Mouse (Mus musculus) midbrain, embryonic 10.5 days (tissue): ENCODE results near the gene Gm8369. TPM values are rescaled to one million over a fixed set of nuclear protein-coding genes. Genes with fewer than 3 reads are reported as not detected.
"Not testable (repeated sequence)": the region's sequence is repeated elsewhere in the genome, so short reads cannot be mapped to it uniquely, and the experiment has no call there.

Experiments
- DNase-seq: peaks from one replicate; pipeline ENCODE4 v3.0.0-alpha.2; 2017; ENCODE audit warnings: low spot score
- H3K27ac ChIP-seq: fragments of 300-500 bp; sonication (generic); replicated peaks from 2 replicates; pipeline ENCODE4 v1.5.1; 2016; ENCODE audit warnings: mild to moderate bottlenecking
- H3K27me3 ChIP-seq: fragments of 300-500 bp; sonication (generic); 2 replicates; pipeline ENCODE4 v1.6.1; 2016; ENCODE audit warnings: low read depth, mild to moderate bottlenecking; ENCODE audit not compliant: poor library complexity, severe bottlenecking
- H3K36me3 ChIP-seq: fragments of 300-500 bp; sonication (generic); 2 replicates; pipeline ENCODE4 v1.6.1; 2016; ENCODE audit warnings: mild to moderate bottlenecking, moderate library complexity
- H3K4me1 ChIP-seq: fragments of 300-500 bp; sonication (generic); 2 replicates; pipeline ENCODE4 v1.6.1; 2016
- H3K4me3 ChIP-seq: fragments of 300-500 bp; sonication (generic); 2 replicates; pipeline ENCODE4 v1.5.1; 2016; ENCODE audit warnings: mild to moderate bottlenecking, moderate library complexity
- H3K9me3 ChIP-seq: fragments of 300-500 bp; sonication (generic); replicated peaks from 2 replicates; pipeline ENCODE4 v1.6.1; 2016; ENCODE audit warnings: mild to moderate bottlenecking
- WGBS: fragments of 180-500 bp; shearing (Covaris S2); methylation state at CpG from one replicate; pipeline ENCODE4 v1.1.7; 2016; 5-methylcytosine and 5-hydroxymethylcytosine counted together
- polyA plus RNA-seq: library from polyadenylated mRNA; unstranded; fragments of >200 nt; fragmentation: Nextera tagmentation; extraction: Ambion mirVana; gene quantifications from 2 replicates; pipeline ENCODE4 v1.2.1, GENCODE M21; 2016

The Gm8369 gene
- polyA plus RNA-seq: not detected in 2 replicates

DNA sequence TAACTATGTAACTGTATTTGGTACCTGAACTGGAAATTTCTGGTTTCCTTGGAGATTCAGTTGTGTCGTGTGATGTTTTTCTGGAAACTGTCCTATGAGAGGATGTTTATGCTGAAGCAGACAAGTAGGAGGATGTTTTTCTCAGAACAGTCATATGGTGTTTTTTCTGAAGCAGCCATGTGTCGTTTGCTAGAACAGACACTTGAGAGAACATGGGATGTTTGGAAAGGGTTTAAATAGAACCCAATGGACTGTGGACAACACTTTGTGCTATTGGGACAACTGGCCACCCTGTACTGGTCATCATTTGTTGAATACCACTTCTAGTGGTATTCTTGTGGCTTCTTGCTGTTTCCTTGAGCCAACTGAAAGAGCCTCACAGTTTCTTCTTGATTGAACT lies at the start of gene Gm8369:
Gm8369 (plus strand) TSS at position 193 of the 400 bp plus-strand sequence.
- 88% methylated on average over 2 of the region's 2 CpGs for WGBS
- Histone ChIP-seq H3K9me3 (no peaks in the 10 kb centered on the region), H3K36me3 (no peaks in the 10 kb centered on the region), H3K4me3 (no peak within 1 kb of the TSS), H3K27ac (no peak within 1 kb of the TSS), H3K27me3 (no peaks in the 10 kb centered on the region), H3K4me1 (no peaks in the 10 kb centered on the region)
- DNase-seq: no peak

DNA sequence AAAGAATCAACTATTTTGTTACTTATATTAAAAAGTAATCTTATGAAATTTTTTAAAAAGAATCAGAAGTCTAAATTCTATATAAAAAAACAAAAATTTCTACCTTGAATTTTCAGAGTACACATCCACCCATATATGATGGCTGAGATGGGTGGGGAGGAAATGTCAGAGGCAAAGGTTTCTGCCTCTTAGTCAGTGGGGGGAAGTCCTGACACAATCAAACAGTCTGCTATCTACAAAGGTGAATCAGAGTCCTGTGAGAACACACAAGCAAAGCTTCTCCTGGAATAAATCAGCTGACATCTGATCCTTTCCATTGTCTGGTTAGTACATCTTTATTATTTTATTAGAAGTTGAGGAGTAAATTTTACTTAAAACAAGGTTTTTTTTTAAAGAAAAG lies 42.4 kb upstream of the Gm8369 start, which contains the start of gene Ms4a4b:
Ms4a4b (plus strand) TSS at position 216 of the 400 bp plus-strand sequence.
- H3K9me3 ChIP-seq: no peaks in the 10 kb centered on the region
- H3K4me3 ChIP-seq: no peak within 1 kb of the TSS
- no peaks in the 10 kb centered on the region for H3K36me3 ChIP-seq
- no peaks in the 10 kb centered on the region for H3K4me1 ChIP-seq
- DNase-seq: no peak
- H3K27me3 ChIP-seq: no peaks in the 10 kb centered on the region
- no peak within 1 kb of the TSS for H3K27ac ChIP-seq

DNA sequence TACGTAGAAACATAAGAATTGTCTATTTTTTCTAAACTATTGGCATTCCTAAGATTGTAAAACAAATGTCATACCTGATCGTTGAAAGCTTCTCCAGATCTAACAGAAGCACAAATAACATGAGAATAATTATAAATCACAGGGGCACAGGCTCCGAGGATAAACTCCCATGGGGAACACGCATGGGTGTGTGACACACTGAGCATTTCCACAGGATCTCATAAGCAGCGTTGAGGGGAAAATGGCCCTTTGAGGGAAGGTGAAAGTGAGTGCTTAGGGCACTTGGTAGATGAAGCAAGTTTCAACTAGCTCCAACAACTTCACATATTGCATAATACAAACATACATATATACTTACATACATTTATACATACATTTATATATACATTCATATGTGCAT lies 41.8 kb upstream of the Gm8369 start:
- H3K9me3 ChIP-seq: no peaks in the 10 kb centered on the region
- 89% methylated on average over 5 of the region's 5 CpGs for WGBS
- no peaks in the 10 kb centered on the region for H3K4me1 ChIP-seq
- no peak overlapping the region for H3K27ac ChIP-seq
- no peak for DNase-seq
- no peaks in the 10 kb centered on the region for H3K36me3 ChIP-seq
- H3K4me3 ChIP-seq: no peak overlapping the region
- H3K27me3 ChIP-seq: no peaks in the 10 kb centered on the region

DNA sequence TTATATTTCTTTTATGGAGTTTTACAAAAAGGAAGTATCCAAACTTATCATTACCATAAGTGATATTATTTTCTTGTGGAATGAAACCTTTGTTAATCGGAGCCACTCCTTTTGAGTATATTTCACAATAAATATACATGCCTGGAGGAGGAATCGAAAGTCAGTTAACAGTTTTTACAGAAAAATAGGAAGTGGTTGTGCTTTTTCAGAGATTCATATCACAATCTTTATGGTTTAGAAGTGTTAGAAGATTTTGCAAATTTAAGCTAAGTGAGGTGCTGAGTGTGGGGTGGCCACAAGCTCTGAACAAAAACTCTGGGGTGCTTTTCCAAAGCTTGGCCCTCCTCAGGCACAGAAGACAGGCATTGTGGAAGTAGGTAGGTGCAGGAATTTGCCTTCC lies 38.5 kb upstream of the Gm8369 start:
- DNase-seq: no peak
- H3K36me3 ChIP-seq: no peaks in the 10 kb centered on the region
- no peak overlapping the region for H3K4me3 ChIP-seq
- no peaks in the 10 kb centered on the region for H3K4me1 ChIP-seq
- WGBS: 89% methylated on average over 2 of the region's 2 CpGs
- no peaks in the 10 kb centered on the region for H3K27me3 ChIP-seq
- H3K27ac ChIP-seq: no peak overlapping the region
- H3K9me3 ChIP-seq: no peaks in the 10 kb centered on the region

DNA sequence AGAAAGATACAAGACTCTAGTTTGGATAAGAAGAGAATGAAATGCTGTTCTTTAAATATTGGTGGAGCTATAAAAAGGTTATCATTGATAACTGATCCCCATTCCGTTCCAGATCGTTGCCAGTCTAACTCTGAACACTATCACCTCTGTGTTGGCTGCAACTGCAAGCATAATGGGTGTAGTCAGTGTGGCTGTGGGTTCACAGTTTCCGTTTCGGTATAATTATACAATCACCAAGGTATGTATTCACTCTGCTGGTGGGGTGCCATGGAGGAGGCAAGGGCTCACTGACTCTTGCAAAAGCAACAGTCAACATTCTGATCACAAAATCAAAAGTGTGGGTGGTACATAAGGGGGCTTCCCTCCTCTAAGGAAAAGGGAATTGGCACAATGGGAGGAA lies 26.7 kb upstream of the Gm8369 start:
- not testable (repeated sequence) for H3K9me3 ChIP-seq, H3K4me1 ChIP-seq, DNase-seq, H3K27me3 ChIP-seq, H3K36me3 ChIP-seq, H3K4me3 ChIP-seq, H3K27ac ChIP-seq
- 78% methylated on average over 4 of the region's 4 CpGs for WGBS

DNA sequence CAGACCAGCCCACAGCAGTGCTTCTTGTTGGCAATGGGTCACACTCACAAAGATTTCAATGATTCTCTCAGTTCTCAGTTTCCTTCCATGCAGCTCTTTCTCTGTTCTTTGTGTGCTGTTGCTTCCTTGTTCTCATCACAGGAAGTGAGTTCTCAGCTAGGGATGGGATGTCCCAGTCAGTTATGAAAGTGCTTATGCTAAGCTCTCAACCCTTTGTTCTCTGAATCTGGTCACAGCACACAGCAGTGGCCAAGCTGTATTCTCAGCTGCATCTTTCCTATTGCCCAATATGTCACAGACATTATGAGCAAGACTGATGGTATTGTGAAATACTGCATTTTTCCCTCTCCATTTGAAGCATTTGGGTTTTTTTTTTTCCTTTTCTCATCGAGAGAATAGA lies 20.9 kb upstream of the Gm8369 start:
- H3K27ac ChIP-seq, DNase-seq, H3K4me1 ChIP-seq, H3K36me3 ChIP-seq, H3K27me3 ChIP-seq, H3K4me3 ChIP-seq, H3K9me3 ChIP-seq: not testable (repeated sequence)
- 33% methylated on average over 1 of the region's 1 CpGs for WGBS

DNA sequence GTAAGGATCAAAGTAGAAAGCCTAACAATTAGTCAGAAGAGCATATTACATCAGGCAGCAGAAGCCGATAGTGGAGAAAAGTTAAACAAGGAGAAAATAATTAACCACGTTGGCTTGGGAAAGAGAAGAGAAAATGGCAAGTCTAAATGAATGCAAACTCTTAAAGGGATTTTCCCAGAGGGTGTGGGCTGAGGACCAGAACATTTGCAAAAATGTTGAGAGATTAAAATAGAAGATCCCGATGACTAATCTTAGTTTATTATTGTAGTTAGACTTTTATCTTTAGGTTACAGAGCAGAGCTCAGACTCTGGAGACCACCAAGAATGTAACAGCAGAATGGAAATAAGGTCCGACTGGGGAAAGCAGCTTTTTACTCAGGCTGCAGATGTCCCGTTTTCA lies 19.3 kb upstream of the Gm8369 start:
- no peaks in the 10 kb centered on the region for H3K27me3 ChIP-seq
- DNase-seq: no peak
- no peak overlapping the region for H3K27ac ChIP-seq
- H3K36me3 ChIP-seq: no peaks in the 10 kb centered on the region
- no peaks in the 10 kb centered on the region for H3K4me1 ChIP-seq
- 81% methylated on average over 5 of the region's 5 CpGs for WGBS
- no peak overlapping the region for H3K4me3 ChIP-seq
- H3K9me3 ChIP-seq: no peaks in the 10 kb centered on the region

DNA sequence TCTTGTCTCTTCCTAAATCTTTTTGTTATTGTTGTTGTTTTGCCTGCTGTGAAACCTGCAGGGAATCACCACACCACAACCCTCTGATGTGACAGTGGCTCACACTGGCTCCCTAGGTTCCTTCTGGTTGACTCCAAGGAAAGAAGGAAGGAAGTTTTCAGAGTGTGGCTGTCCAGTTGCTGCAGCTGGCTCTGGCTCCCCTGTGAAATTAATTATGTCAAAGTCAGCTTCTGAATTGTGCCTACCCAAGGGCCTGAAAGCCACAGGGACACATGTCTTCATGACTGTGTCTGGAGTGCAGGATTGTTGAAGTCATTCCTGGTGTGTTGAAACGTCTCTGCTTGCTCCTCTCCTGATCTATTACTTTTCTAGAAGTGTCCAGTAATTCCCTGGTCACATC lies 17.4 kb upstream of the Gm8369 start:
- DNase-seq, H3K27me3 ChIP-seq, H3K4me3 ChIP-seq, H3K4me1 ChIP-seq, H3K36me3 ChIP-seq, H3K9me3 ChIP-seq, H3K27ac ChIP-seq: not testable (repeated sequence)
- WGBS: 71% methylated on average over 1 of the region's 1 CpGs

DNA sequence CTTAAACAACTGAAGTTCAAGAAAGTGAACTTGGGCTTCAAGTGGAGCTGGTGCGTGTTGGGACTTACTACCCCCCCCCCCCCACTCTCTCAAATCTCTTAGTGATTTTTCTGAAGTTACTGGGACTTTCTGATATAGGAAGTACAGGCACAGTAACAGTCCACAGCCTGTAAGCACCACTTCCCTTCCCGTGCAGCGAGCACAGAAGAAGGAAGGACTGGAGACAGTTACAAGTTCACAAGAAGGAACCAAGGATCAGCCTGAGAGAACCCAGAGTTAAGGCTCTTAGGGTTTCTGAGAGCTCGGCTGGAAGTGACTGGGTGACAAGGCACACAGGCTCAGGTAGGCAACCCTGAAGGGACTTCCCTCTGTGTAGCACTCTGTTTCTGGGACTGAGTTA lies 16.5 kb upstream of the Gm8369 start, which contains the start of gene Ms4a6c:
Ms4a6c (plus strand) TSS at position 152 of the 400 bp plus-strand sequence.
- 83% methylated on average over 4 of the region's 4 CpGs for WGBS
- H3K27me3 ChIP-seq, H3K36me3 ChIP-seq, H3K4me3 ChIP-seq, H3K4me1 ChIP-seq, H3K27ac ChIP-seq, DNase-seq, H3K9me3 ChIP-seq: not testable (repeated sequence)

DNA sequence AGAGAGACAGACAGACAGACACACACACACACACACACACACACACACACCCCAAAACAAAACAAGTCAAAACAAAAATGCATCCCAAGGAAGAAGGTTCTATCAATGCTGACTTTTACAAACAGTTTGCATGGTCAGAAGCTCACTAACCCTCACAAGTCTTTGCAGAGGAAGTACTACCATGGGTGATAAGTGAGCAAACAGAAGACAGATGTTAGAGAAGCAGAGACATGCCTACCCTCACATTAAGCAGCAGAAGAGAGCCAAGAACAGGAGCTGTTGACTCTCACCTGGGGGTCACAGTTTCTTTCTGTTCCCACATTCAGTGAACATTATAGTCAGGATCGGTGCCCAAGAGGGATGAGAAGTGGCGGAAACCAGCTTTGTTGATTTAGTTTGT lies 6.0 kb upstream of the Gm8369 start:
- Histone ChIP-seq H3K4me3 (no peak overlapping the region), H3K36me3 (no peaks in the 10 kb centered on the region), H3K27ac (no peak overlapping the region), H3K27me3 (no peaks in the 10 kb centered on the region), H3K9me3 (no peaks in the 10 kb centered on the region), H3K4me1 (no peaks in the 10 kb centered on the region)
- DNase-seq: no peak
- WGBS: 92% methylated on average over 2 of the region's 2 CpGs

DNA sequence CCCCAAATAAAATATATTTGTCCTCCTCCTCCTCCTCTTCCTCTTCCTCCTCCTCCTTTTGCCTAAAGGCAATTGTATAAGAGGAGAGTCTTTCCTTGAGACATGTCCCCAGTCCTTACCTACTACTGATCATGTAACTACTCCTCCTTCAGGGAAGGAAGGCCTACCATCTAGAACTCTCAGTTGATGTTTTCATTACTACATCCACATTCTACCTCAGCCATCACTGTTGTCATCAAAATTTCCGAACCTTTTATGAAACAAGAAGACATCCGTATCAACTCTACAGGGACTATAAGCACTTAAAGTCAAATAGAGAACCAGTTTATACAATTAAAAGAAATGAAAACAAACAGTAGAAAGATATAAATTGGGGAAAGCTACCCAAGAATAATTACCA lies 3.1 kb upstream of the Gm8369 start:
- DNase-seq: no peak
- WGBS: 93% methylated on average over 2 of the region's 2 CpGs
- no peaks in the 10 kb centered on the region for H3K36me3 ChIP-seq
- no peaks in the 10 kb centered on the region for H3K27me3 ChIP-seq
- H3K27ac ChIP-seq: no peak overlapping the region
- no peak overlapping the region for H3K4me3 ChIP-seq
- H3K4me1 ChIP-seq: no peaks in the 10 kb centered on the region
- no peaks in the 10 kb centered on the region for H3K9me3 ChIP-seq

DNA sequence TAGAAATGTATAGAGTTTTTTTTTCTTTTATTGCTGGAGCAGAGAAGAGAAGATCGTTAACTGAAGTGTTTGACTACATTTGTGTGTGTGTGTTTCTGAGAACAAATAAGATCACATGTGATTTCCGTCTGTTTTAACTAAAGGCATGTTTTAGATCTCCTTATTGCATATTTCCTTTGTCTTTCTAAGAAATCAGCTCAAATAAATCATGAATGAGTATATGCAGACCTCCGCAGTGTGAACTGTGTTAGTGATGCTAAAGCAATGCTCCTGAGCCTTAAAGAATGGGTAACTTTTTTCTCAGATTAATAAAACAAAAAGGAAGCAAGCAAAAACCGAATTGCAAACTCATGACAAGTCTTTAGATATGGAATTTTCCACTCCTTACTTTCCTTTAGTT lies 1.8 kb upstream of the Gm8369 start:
- Histone ChIP-seq H3K27me3 (no peaks in the 10 kb centered on the region), H3K4me3 (no peak overlapping the region), H3K9me3 (no peaks in the 10 kb centered on the region), H3K36me3 (no peaks in the 10 kb centered on the region), H3K4me1 (no peaks in the 10 kb centered on the region), H3K27ac (no peak overlapping the region)
- no peak for DNase-seq
- WGBS: 87% methylated on average over 4 of the region's 4 CpGs

DNA sequence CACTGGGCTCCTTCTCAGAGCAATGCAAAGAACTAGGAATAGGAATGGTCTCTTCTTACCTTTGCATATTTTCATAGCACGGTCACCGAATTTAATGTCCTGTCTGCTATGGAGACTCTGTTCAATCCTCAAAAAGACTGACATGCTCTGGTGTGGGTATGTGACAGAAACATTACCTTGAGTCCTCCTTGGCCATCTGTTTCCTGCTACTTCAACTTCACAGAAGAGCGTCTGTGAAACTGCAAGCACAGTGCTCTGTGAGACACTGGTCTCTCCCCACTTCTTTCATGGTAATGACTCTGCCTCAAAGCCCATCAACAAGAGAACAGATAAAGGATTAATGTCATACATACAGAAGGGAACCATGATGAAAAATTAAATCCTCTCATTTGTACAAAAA lies 1.4 kb upstream of the Gm8369 start:
- Histone ChIP-seq H3K4me3 (no peak overlapping the region), H3K27me3 (no peaks in the 10 kb centered on the region), H3K9me3 (no peaks in the 10 kb centered on the region), H3K36me3 (no peaks in the 10 kb centered on the region), H3K4me1 (no peaks in the 10 kb centered on the region), H3K27ac (no peak overlapping the region)
- no peak for DNase-seq
- WGBS: 89% methylated on average over 3 of the region's 3 CpGs

DNA sequence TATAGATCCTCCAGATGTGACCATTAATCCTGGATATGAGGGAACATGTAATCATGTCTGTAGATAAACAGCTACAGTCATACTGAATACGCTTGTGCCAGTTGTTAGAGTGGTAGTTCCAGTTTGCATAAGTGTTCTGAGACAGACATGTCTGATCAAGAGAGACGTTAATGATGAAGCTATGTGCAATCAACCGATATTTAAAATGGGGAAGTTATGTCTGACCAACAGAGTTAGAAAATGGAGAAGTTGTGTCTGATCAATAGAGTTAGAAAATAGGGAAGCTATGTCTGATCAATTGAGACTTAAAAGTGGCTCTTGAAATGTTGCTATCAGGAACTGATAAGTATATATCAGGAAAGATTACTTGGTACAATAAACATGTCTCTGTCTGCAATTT lies 472 bp upstream of the Gm8369 start:
- Histone ChIP-seq H3K4me1 (no peaks in the 10 kb centered on the region), H3K36me3 (no peaks in the 10 kb centered on the region), H3K27ac (no peak overlapping the region), H3K27me3 (no peaks in the 10 kb centered on the region), H3K9me3 (no peaks in the 10 kb centered on the region), H3K4me3 (no peak overlapping the region)
- DNase-seq: no peak
- WGBS: 88% methylated on average over 3 of the region's 3 CpGs
